Mouse (Mus musculus) bone marrow, adult 2 months (tissue): Measurements from ENCODE around the gene Kdelr2.

Source experiments
- CTCF ChIP-seq: fragments of 200-500 bp; IDR thresholded peaks from 2 replicates; pipeline ENCODE4 v1.5.1; 2011; ENCODE audit warnings: low read length, control low read depth; ENCODE audit not compliant: control insufficient read depth, insufficient read depth
- POLR2A ChIP-seq: fragments of 200-500 bp; IDR thresholded peaks from 2 replicates; pipeline ENCODE4 v1.6.1; 2011; ENCODE audit warnings: low read depth, mild to moderate bottlenecking, control low read depth, low read length, borderline replicate concordance; ENCODE audit not compliant: control insufficient read depth

GRCm38 (mm10) chr5:143464100-143464756 lies 60.6 kb downstream of the Kdelr2 start, which contains the start of gene Daglb:
- TF ChIP-seq POLR2A, result peak; percentile 90; the same call in 1 of the 2 replicates
- no peak for TF ChIP-seq CTCF
